Mouse (Mus musculus): ENCODE data around the gene Mepe. TPM values are rescaled to one million over a fixed set of nuclear protein-coding genes. Genes with fewer than 3 reads are reported as not detected.

Mepe gene
- polyA plus RNA-seq, 1 experiment from 2014 or later = not detected

DNA sequence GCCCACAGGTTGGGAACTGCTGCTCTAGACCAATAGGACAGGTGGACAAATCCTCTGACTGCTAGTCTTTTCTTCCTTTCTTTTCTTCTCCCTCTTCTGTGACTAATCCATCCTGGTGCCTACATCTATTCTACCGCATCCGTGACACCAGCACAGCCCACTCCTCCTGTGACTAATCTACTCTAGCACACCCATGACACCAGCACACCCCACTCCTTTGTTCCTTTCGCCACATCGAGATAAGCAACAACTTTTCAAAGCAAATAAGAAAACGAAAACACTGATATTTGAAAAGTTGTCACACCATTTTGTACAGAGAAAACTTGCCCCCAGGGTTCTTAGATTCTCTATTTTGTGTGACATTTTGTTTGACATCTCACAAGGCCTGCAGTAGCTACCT, 5.0 kb downstream of the Mepe start:
- ATAC-seq (replicated peaks; ENCODE audit: low FRiP score) = no peak

DNA sequence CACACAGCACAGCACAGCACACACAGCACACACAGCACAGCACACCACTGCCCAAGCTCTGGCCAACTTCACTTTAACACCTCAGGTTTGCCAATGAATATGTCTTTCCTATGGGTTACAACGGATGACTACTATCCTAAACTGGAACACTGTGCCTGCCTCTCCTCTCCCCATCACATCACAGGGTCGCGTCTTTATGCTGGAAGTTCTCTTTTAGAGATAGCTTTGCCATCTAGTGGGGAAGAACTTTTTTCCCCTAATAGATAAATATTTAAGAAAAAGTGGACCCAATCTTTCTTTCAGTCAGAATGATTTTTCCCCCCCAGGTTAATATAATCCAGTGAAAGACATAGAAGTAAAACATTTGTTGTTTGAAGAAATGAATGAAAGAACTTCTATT, 7.2 kb downstream of the Mepe start:
- 66% methylated on average over 3 of the region's 3 CpGs for WGBS
- no peak for ATAC-seq (replicated peaks; ENCODE audit: low FRiP score)
- H3K36me3 ChIP-seq (ENCODE audit: control insufficient read depth, insufficient read depth, low read length) = no peaks in the 10 kb centered on the region

More for the DNA sequence above, 5.0 kb downstream of the Mepe start:
- Histone ChIP-seq H3K9ac (ENCODE audit: low read depth, low read length) (no peak overlapping the region), H3K27me3 (replicated peaks; ENCODE audit: control insufficient read depth, insufficient read depth, low read length) (no peaks in the 10 kb centered on the region), H3K4me3 (ENCODE audit: low read depth, low read length) (no peak overlapping the region), H3K27ac (ENCODE audit: low read depth, low read length) (no peak overlapping the region), H3K36me3 (ENCODE audit: control insufficient read depth, insufficient read depth, low read length) (no peaks in the 10 kb centered on the region), H3K4me2 (no peak overlapping the region), H3K4me1 (replicated peaks; ENCODE audit: control insufficient read depth, insufficient read depth, low read length) (no peaks in the 10 kb centered on the region), H3K9me3 (ENCODE audit: control insufficient read depth, low read length) (no peaks in the 10 kb centered on the region)
- no peak for DNase-seq (ENCODE audit: low spot score)
- WGBS = 76% methylated on average over 5 of the region's 5 CpGs

DNA sequence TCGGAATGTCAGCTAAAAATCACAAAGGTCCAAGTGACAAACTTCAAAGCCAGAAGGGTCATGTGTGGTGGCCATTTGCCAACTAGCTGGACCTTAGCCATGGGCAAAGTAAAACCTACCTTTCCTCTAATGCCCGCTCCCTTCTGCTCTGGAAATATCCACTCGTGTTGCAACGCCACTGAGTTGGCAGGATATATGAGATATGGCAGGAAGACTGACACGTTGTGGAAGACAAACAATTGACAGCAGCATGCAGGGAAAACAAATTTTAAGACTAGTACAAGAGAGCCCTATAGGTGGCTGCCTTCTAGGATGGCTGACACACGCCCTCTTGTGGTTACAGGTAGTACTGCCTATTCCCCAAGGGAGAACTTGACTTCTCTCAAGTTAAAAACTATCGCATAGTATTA, 8.1 kb downstream of the Mepe start:
- H3K27me3 ChIP-seq (replicated peaks; ENCODE audit: control insufficient read depth, insufficient read depth, low read length) = no peaks in the 10 kb centered on the region
- H3K4me2 ChIP-seq = no peak overlapping the region
- no peaks in the 10 kb centered on the region for H3K36me3 ChIP-seq (ENCODE audit: control insufficient read depth, insufficient read depth, low read length)
- WGBS = 41% methylated on average over 7 of the region's 7 CpGs
- no peaks in the 10 kb centered on the region for H3K4me1 ChIP-seq (replicated peaks; ENCODE audit: control insufficient read depth, insufficient read depth, low read length)
- DNase-seq (ENCODE audit: low spot score) (no peak), ATAC-seq (replicated peaks; ENCODE audit: low FRiP score) (peak; percentile 58; the same call in 1 of the 2 replicates)
- no peaks in the 10 kb centered on the region for H3K9me3 ChIP-seq (ENCODE audit: control insufficient read depth, low read length)
- no peak overlapping the region for H3K4me3 ChIP-seq (ENCODE audit: low read depth, low read length)
- H3K27ac ChIP-seq (ENCODE audit: low read depth, low read length) = no peak overlapping the region
- H3K9ac ChIP-seq (ENCODE audit: low read depth, low read length) = no peak overlapping the region

More for the DNA sequence above, 7.2 kb downstream of the Mepe start:
- Histone ChIP-seq H3K4me2 (no peak overlapping the region), H3K4me1 (replicated peaks; ENCODE audit: control insufficient read depth, insufficient read depth, low read length) (no peaks in the 10 kb centered on the region), H3K9ac (ENCODE audit: low read depth, low read length) (no peak overlapping the region), H3K27me3 (replicated peaks; ENCODE audit: control insufficient read depth, insufficient read depth, low read length) (no peaks in the 10 kb centered on the region), H3K27ac (ENCODE audit: low read depth, low read length) (no peak overlapping the region), H3K9me3 (ENCODE audit: control insufficient read depth, low read length) (no peaks in the 10 kb centered on the region), H3K4me3 (ENCODE audit: low read depth, low read length) (no peak overlapping the region)
- no peak for DNase-seq (ENCODE audit: low spot score)

DNA sequence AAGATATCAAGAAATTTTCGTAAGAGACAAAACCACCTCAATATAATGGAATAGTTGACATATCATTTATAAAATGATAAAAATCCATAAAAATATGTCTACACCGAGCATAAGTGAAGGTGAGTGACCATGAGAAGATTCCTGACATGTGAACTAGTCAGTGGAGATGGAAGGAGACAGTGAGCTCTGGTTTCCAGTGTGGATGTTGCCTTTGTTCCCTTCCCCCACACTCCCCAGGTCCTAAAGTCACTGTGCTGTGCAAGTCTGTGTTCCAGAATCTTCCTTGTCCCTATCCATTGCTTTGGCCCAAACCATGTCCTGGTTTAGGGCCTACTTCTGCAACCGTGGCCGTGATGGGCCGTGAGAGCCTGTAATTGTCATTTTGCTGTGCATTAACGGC, 8.5 kb downstream of the Mepe start:
- Histone ChIP-seq H3K9me3 (ENCODE audit: control insufficient read depth, low read length) (no peaks in the 10 kb centered on the region), H3K9ac (ENCODE audit: low read depth, low read length) (no peak overlapping the region), H3K4me2 (no peak overlapping the region), H3K27me3 (replicated peaks; ENCODE audit: control insufficient read depth, insufficient read depth, low read length) (no peaks in the 10 kb centered on the region), H3K4me3 (ENCODE audit: low read depth, low read length) (no peak overlapping the region), H3K36me3 (ENCODE audit: control insufficient read depth, insufficient read depth, low read length) (no peaks in the 10 kb centered on the region), H3K4me1 (replicated peaks; ENCODE audit: control insufficient read depth, insufficient read depth, low read length) (no peaks in the 10 kb centered on the region), H3K27ac (ENCODE audit: low read depth, low read length) (no peak overlapping the region)
- DNase-seq (ENCODE audit: low spot score) (no peak), ATAC-seq (replicated peaks; ENCODE audit: low FRiP score) (no peak)
- WGBS = 71% methylated on average over 6 of the region's 6 CpGs

DNA sequence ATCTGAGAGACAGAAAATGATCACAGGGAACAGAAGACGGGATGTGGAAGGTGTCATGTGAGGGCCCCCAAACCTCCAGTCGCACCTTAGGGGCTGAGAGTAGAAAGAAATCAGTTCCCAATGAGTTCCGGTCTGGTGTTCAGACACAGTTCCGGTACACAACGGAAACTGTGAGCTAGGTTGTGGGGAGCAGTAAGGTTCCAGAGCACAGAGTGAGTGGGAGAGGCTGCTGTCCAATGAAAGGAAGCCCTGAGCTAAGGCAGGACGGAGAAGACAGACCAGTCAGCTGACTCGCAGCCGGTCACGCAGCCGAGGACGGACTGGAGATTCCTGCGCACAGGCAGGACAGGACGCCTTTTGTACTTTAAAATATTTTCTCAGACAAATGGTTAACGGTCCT, 9.4 kb downstream of the Mepe start:
- Histone ChIP-seq H3K27me3 (replicated peaks; ENCODE audit: control insufficient read depth, insufficient read depth, low read length) (no peaks in the 10 kb centered on the region), H3K4me2 (no peak overlapping the region), H3K9ac (ENCODE audit: low read depth, low read length) (no peak overlapping the region), H3K27ac (ENCODE audit: low read depth, low read length) (no peak overlapping the region), H3K36me3 (ENCODE audit: control insufficient read depth, insufficient read depth, low read length) (no peaks in the 10 kb centered on the region), H3K4me1 (replicated peaks; ENCODE audit: control insufficient read depth, insufficient read depth, low read length) (no peaks in the 10 kb centered on the region), H3K9me3 (ENCODE audit: control insufficient read depth, low read length) (no peaks in the 10 kb centered on the region), H3K4me3 (ENCODE audit: low read depth, low read length) (no peak overlapping the region)
- ATAC-seq (replicated peaks; ENCODE audit: low FRiP score) (no peak), DNase-seq (ENCODE audit: low spot score) (no peak)
- 84% methylated on average over 14 of the region's 14 CpGs for WGBS

DNA sequence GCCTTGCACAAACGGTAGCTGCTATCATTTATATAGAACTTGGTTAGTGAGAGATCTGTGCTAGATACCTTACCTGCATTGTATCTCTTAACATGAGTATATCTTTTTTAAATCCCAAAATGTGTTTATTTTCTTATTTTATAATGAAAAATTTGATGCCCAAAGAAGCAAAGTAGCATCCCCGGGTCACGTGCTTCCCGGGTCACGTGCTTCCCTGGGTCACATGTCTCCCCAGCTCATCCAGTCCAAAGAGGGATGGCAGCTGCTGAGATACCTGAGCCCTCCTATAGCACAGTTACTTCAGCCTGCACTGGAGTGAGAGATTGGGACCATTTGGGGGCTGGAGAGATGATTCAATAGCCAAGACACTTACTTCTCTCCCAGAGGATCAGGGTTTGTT, 10.8 kb downstream of the Mepe start:
- no peak overlapping the region for H3K27ac ChIP-seq (ENCODE audit: low read depth, low read length)
- no peaks in the 10 kb centered on the region for H3K4me1 ChIP-seq (replicated peaks; ENCODE audit: control insufficient read depth, insufficient read depth, low read length)
- ATAC-seq (replicated peaks; ENCODE audit: low FRiP score) (no peak), DNase-seq (ENCODE audit: low spot score) (no peak)
- no peak overlapping the region for H3K4me3 ChIP-seq (ENCODE audit: low read depth, low read length)
- no peaks in the 10 kb centered on the region for H3K36me3 ChIP-seq (ENCODE audit: control insufficient read depth, insufficient read depth, low read length)
- H3K27me3 ChIP-seq (replicated peaks; ENCODE audit: control insufficient read depth, insufficient read depth, low read length) = no peaks in the 10 kb centered on the region
- 76% methylated on average over 5 of the region's 5 CpGs for WGBS
- H3K9ac ChIP-seq (ENCODE audit: low read depth, low read length) = no peak overlapping the region
- H3K4me2 ChIP-seq = no peak overlapping the region
- H3K9me3 ChIP-seq (ENCODE audit: control insufficient read depth, low read length) = no peaks in the 10 kb centered on the region

DNA sequence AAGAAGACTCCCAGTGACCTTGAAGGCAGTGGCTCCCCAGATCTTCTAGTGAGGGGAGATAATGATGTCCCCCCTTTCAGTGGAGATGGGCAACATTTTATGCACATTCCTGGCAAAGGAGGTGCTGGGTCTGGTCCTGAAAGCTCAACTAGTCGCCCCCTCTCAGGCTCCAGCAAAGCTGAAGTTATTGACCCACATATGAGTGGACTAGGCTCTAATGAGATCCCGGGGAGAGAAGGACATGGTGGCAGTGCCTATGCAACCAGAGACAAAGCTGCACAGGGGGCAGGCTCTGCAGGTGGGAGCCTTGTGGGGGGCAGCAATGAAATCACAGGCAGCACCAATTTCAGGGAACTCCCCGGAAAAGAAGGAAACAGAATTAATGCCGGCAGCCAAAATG, 12.4 kb downstream of the Mepe start:
- no peaks in the 10 kb centered on the region for H3K36me3 ChIP-seq (ENCODE audit: control insufficient read depth, insufficient read depth, low read length)
- H3K27me3 ChIP-seq (replicated peaks; ENCODE audit: control insufficient read depth, insufficient read depth, low read length) = no peaks in the 10 kb centered on the region
- DNase-seq (ENCODE audit: low spot score) = no peak
- WGBS = 75% methylated on average over 4 of the region's 4 CpGs
- H3K27ac ChIP-seq (ENCODE audit: low read depth, low read length) = no peak overlapping the region
- H3K4me2 ChIP-seq = no peak overlapping the region
- no peak for ATAC-seq (replicated peaks; ENCODE audit: low FRiP score)
- no peak overlapping the region for H3K9ac ChIP-seq (ENCODE audit: low read depth, low read length)
- H3K4me1 ChIP-seq (replicated peaks; ENCODE audit: control insufficient read depth, insufficient read depth, low read length) = no peaks in the 10 kb centered on the region
- no peaks in the 10 kb centered on the region for H3K9me3 ChIP-seq (ENCODE audit: control insufficient read depth, low read length)
- no peak overlapping the region for H3K4me3 ChIP-seq (ENCODE audit: low read depth, low read length)

DNA sequence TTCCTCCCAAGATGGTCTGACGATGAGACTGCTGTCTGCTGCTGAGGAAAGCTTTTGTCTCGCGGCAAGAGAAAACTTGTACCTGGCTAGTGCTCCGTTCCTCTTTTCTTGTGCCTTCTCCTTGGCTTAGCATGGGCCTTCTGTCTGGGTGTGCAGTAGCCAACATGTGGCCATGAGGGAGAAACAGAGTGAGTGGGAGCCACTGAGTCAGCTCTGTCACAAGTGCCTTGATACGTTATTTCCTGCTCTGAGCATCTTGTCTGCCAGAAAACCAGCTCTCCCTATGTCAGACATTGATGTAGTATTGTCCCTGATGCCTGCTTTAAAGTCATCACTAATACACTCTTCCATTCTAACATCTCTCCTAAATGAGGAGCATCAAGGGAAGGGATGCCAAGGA, 13.9 kb downstream of the Mepe start:
- H3K36me3 ChIP-seq (ENCODE audit: control insufficient read depth, insufficient read depth, low read length) = no peaks in the 10 kb centered on the region
- H3K4me1 ChIP-seq (replicated peaks; ENCODE audit: control insufficient read depth, insufficient read depth, low read length) = no peaks in the 10 kb centered on the region
- DNase-seq (ENCODE audit: low spot score) (no peak), ATAC-seq (replicated peaks; ENCODE audit: low FRiP score) (no peak)
- H3K9ac ChIP-seq (ENCODE audit: low read depth, low read length) = no peak overlapping the region
- H3K4me2 ChIP-seq = no peak overlapping the region
- H3K27ac ChIP-seq (ENCODE audit: low read depth, low read length) = no peak overlapping the region
- WGBS = 81% methylated on average over 5 of the region's 5 CpGs
- no peak overlapping the region for H3K4me3 ChIP-seq (ENCODE audit: low read depth, low read length)
- H3K27me3 ChIP-seq (replicated peaks; ENCODE audit: control insufficient read depth, insufficient read depth, low read length) = no peaks in the 10 kb centered on the region
- H3K9me3 ChIP-seq (ENCODE audit: control insufficient read depth, low read length) = no peaks in the 10 kb centered on the region

DNA sequence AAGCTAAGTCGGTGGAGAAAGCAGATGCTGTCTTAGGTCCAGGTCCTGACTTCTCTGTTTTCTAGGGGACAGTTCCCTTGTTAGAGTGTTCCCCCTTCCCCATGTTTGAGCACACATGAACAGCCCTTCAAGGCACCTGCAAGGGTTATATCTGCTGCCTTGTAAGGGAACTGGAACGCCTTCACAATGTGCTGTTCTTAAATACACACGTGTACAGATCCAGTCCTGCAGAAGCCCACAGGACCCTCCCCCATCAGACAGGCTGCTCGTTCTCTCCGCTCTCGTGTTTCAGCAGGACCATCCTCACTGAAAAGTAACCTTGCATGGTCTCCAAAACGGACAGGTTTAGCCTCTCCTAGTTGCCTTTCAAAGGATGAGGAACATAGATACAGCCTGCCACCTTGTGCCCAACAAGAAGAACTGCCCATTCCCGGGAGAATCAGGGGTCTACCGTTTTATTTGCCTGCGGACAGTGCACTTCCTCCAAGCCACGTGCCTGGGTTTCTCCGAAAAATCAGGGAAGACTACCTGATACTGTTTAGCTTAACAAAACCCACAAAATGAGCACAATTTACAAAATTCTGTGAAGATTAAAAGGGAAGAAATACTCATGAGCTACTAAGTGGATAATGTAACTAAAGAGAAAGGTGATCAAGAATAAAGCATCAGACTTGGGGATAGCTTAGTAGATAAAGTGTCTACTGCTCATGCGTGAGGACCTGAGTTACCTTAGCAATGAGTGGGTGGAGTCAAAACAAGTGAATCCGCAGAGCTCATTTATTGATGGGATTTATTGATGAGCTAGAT, 14.8 kb downstream of the Mepe start:
- WGBS = 23% methylated on average over 14 of the region's 14 CpGs

More for the DNA sequence above, 14.8 kb downstream of the Mepe start:
- Histone ChIP-seq H3K27ac (ENCODE audit: low read depth, low read length) (no peak overlapping the region), H3K4me3 (ENCODE audit: low read depth, low read length) (no peak overlapping the region), H3K9ac (ENCODE audit: low read depth, low read length) (no peak overlapping the region), H3K36me3 (ENCODE audit: control insufficient read depth, insufficient read depth, low read length) (no peaks in the 10 kb centered on the region), H3K27me3 (replicated peaks; ENCODE audit: control insufficient read depth, insufficient read depth, low read length) (no peaks in the 10 kb centered on the region), H3K9me3 (ENCODE audit: control insufficient read depth, low read length) (no peaks in the 10 kb centered on the region), H3K4me2 (no peak overlapping the region), H3K4me1 (replicated peaks; ENCODE audit: control insufficient read depth, insufficient read depth, low read length) (no peaks in the 10 kb centered on the region)
- DNase-seq (ENCODE audit: low spot score) (no peak), ATAC-seq (replicated peaks; ENCODE audit: low FRiP score) (no peak)

Measured in liver, embryonic 11.5 days (tissue).